Mouse (Mus musculus) limb, embryonic 13.5 days (tissue): ENCODE results near the gene Gjb4. TPM values are rescaled to one million over a fixed set of nuclear protein-coding genes. Genes with fewer than 3 reads are reported as not detected.

ENCODE experiments used
- ATAC-seq: fragments of 200-750 bp; cut with Nextera tagmentation; 2 replicates; pipeline ENCODE4 v1.8.0; 2017; ENCODE audit warnings: low read depth, moderate number of reproducible peaks, moderate TSS enrichment; ENCODE audit not compliant: low FRiP score
- H3K27ac ChIP-seq: fragments of 300-500 bp; sonication (generic); 2 replicates; pipeline ENCODE4 v1.5.1; 2015; ENCODE audit warnings: inconsistent platforms, mild to moderate bottlenecking, moderate library complexity
- H3K27me3 ChIP-seq: fragments of 300-500 bp; sonication (generic); 2 replicates; pipeline ENCODE4 v1.6.1; 2015; ENCODE audit warnings: mild to moderate bottlenecking, inconsistent platforms
- H3K36me3 ChIP-seq: fragments of 300-500 bp; sonication (generic); 2 replicates; pipeline ENCODE4 v1.6.1; 2015; ENCODE audit warnings: inconsistent platforms, mild to moderate bottlenecking, moderate library complexity
- H3K4me1 ChIP-seq: fragments of 300-500 bp; sonication (generic); 2 replicates; pipeline ENCODE4 v1.6.1; 2015; ENCODE audit warnings: inconsistent platforms
- H3K4me2 ChIP-seq: fragments of 300-500 bp; sonication (generic); replicated peaks from 2 replicates; pipeline ENCODE4 v1.6.1; 2015; ENCODE audit warnings: inconsistent platforms, mild to moderate bottlenecking, moderate library complexity
- H3K4me3 ChIP-seq: fragments of 300-500 bp; sonication (generic); 2 replicates; pipeline ENCODE4 v1.5.1; 2015; ENCODE audit warnings: moderate library complexity, mild to moderate bottlenecking, inconsistent platforms
- H3K9ac ChIP-seq: fragments of 300-500 bp; sonication (generic); 2 replicates; pipeline ENCODE4 v1.6.1; 2015; ENCODE audit warnings: mild to moderate bottlenecking, inconsistent platforms
- H3K9me3 ChIP-seq: fragments of 300-500 bp; sonication (generic); 2 replicates; pipeline ENCODE4 v1.6.1; 2016; ENCODE audit warnings: inconsistent platforms
- WGBS: fragments of 180-500 bp; shearing (Covaris S2); methylation state at CpG from one replicate; pipeline ENCODE4 v1.1.7; 2015; 5-methylcytosine and 5-hydroxymethylcytosine counted together
- polyA plus RNA-seq: library from polyadenylated mRNA; unstranded; fragments of >200 nt; fragmentation: Nextera tagmentation; extraction: Ambion mirVana; gene quantifications from 2 replicates; pipeline ENCODE4 v1.2.1, GENCODE M21; 2015

The Gjb4 gene
- polyA plus RNA-seq: not detected in 2 replicates

- no peak for ATAC-seq
- Histone ChIP-seq H3K4me2 (no peak within 1 kb of the TSS), H3K27me3 (no peaks in the 10 kb centered on the region), H3K4me3 (no peak within 1 kb of the TSS), H3K9me3 (no peaks in the 10 kb centered on the region), H3K36me3 (no peaks in the 10 kb centered on the region), H3K9ac (no peak within 1 kb of the TSS), H3K27ac (no peak within 1 kb of the TSS), H3K4me1 (peaks cover 29% of the 10 kb centered on the region)
- WGBS: 46% methylated on average over 8 of the region's 8 CpGs
These were observed at the start of gene Gjb4 for GRCm38 (mm10) chr4:127353951-127354438. Gene Gjb4 (minus strand): TSS chr4:127354081.

- H3K4me1 ChIP-seq: no peaks in the 10 kb centered on the region
- no peak for ATAC-seq
- no peak overlapping the region for H3K27ac ChIP-seq
- H3K4me3 ChIP-seq: no peak overlapping the region
- 61% methylated on average over 3 of the region's 3 CpGs for WGBS
- 0 out of 2 replicates have a peak, but pooled peaks cover 2% of the 10 kb centered on the region for H3K27me3 ChIP-seq
- H3K9ac ChIP-seq: no peak overlapping the region
- no peak overlapping the region for H3K4me2 ChIP-seq
- no peaks in the 10 kb centered on the region for H3K36me3 ChIP-seq
- H3K9me3 ChIP-seq: no peaks in the 10 kb centered on the region
These were observed 48.7 kb upstream of the Gjb4 start for GRCm38 (mm10) chr4:127402614-127403013.

GRCm38 (mm10) chr4:127402166-127402565 is 48.3 kb upstream of the Gjb4 start:
- WGBS: 86% methylated on average over 4 of the region's 4 CpGs
- H3K9ac ChIP-seq: no peak overlapping the region
- no peaks in the 10 kb centered on the region for H3K9me3 ChIP-seq
- no peaks in the 10 kb centered on the region for H3K4me1 ChIP-seq
- no peak overlapping the region for H3K4me3 ChIP-seq
- no peaks in the 10 kb centered on the region for H3K36me3 ChIP-seq
- no peak for ATAC-seq
- H3K27me3 ChIP-seq: 0 out of 2 replicates have a peak, but pooled peaks cover 2% of the 10 kb centered on the region
- no peak overlapping the region for H3K27ac ChIP-seq
- H3K4me2 ChIP-seq: no peak overlapping the region

- H3K4me3 ChIP-seq: no peak overlapping the region
- 44% methylated on average over 11 of the region's 11 CpGs for WGBS
- no peaks in the 10 kb centered on the region for H3K36me3 ChIP-seq
These were observed 46.6 kb upstream of the Gjb4 start for GRCm38 (mm10) chr4:127400165-127401145.

GRCm38 (mm10) chr4:127395591-127395990 is 41.7 kb upstream of the Gjb4 start:
- no peak overlapping the region for H3K27ac ChIP-seq
- H3K4me2 ChIP-seq: no peak overlapping the region
- H3K27me3 ChIP-seq: no peaks in the 10 kb centered on the region
- no peak for ATAC-seq
- 78% methylated on average over 4 of the region's 4 CpGs for WGBS
- peaks cover 4% of the 10 kb centered on the region; the same call in 1 of the 2 replicates for H3K9me3 ChIP-seq
- H3K4me3 ChIP-seq: no peak overlapping the region
- H3K36me3 ChIP-seq: no peaks in the 10 kb centered on the region
- no peaks in the 10 kb centered on the region for H3K4me1 ChIP-seq
- H3K9ac ChIP-seq: no peak overlapping the region

More at GRCm38 (mm10) chr4:127400165-127401145, 46.6 kb upstream of the Gjb4 start:
- Histone ChIP-seq H3K9me3 (no peaks in the 10 kb centered on the region), H3K27ac (no peak overlapping the region), H3K4me2 (no peak overlapping the region), H3K4me1 (no peaks in the 10 kb centered on the region), H3K27me3 (0 out of 2 replicates have a peak, but pooled peaks cover 2% of the 10 kb centered on the region), H3K9ac (no peak overlapping the region)
- no peak for ATAC-seq

- no peak overlapping the region for H3K9ac ChIP-seq
- H3K4me2 ChIP-seq: no peak overlapping the region
- 0 out of 2 replicates have a peak, but pooled peaks cover 4% of the 10 kb centered on the region for H3K4me1 ChIP-seq
- peaks cover 8% of the 10 kb centered on the region; the same call in 1 of the 2 replicates for H3K27me3 ChIP-seq
- no peak overlapping the region for H3K27ac ChIP-seq
- H3K4me3 ChIP-seq: no peak overlapping the region
- 19% methylated on average over 13 of the region's 13 CpGs for WGBS
- H3K36me3 ChIP-seq: no peaks in the 10 kb centered on the region
- no peak for ATAC-seq
- peaks cover 4% of the 10 kb centered on the region; the same call in 1 of the 2 replicates for H3K9me3 ChIP-seq
These were observed 35.8 kb upstream of the Gjb4 start for GRCm38 (mm10) chr4:127389645-127390044.

GRCm38 (mm10) chr4:127377344-127377743 is 23.5 kb upstream of the Gjb4 start:
- no peak for ATAC-seq
- Histone ChIP-seq H3K27ac (no peak overlapping the region), H3K9ac (no peak overlapping the region), H3K27me3 (no peaks in the 10 kb centered on the region), H3K4me2 (no peak overlapping the region), H3K36me3 (no peaks in the 10 kb centered on the region), H3K4me1 (0 out of 2 replicates have a peak, but pooled peaks cover 2% of the 10 kb centered on the region), H3K4me3 (no peak overlapping the region), H3K9me3 (no peaks in the 10 kb centered on the region)
- WGBS: 30% methylated on average over 4 of the region's 4 CpGs

- Histone ChIP-seq H3K36me3 (no peaks in the 10 kb centered on the region), H3K4me1 (0 out of 2 replicates have a peak, but pooled peaks cover 2% of the 10 kb centered on the region), H3K4me3 (no peak overlapping the region), H3K4me2 (no peak overlapping the region), H3K9me3 (no peaks in the 10 kb centered on the region), H3K9ac (no peak overlapping the region), H3K27me3 (no peaks in the 10 kb centered on the region), H3K27ac (no peak overlapping the region)
- 82% methylated on average over 17 of the region's 17 CpGs for WGBS
- ATAC-seq: no peak
These were observed 21.8 kb upstream of the Gjb4 start for GRCm38 (mm10) chr4:127375541-127376177.

- Histone ChIP-seq H3K4me3 (no peak overlapping the region), H3K36me3 (no peaks in the 10 kb centered on the region), H3K27ac (no peak overlapping the region), H3K4me2 (no peak overlapping the region), H3K27me3 (peaks cover 3% of the 10 kb centered on the region; the same call in 1 of the 2 replicates), H3K9ac (no peak overlapping the region), H3K4me1 (0 out of 2 replicates have a peak, but pooled peaks cover 2% of the 10 kb centered on the region), H3K9me3 (no peaks in the 10 kb centered on the region)
- 87% methylated on average over 4 of the region's 4 CpGs for WGBS
- no peak for ATAC-seq
These were observed 20.8 kb upstream of the Gjb4 start for GRCm38 (mm10) chr4:127374645-127375044.

- 63% methylated on average over 8 of the region's 8 CpGs for WGBS
- peaks cover 12% of the 10 kb centered on the region; the same call in 1 of the 2 replicates for H3K27me3 ChIP-seq
- no peak overlapping the region for H3K4me3 ChIP-seq
These were observed 19.6 kb upstream of the Gjb4 start for GRCm38 (mm10) chr4:127373491-127373890.

GRCm38 (mm10) chr4:127371546-127371945 is 17.7 kb upstream of the Gjb4 start:
- Histone ChIP-seq H3K4me2 (no peak overlapping the region), H3K9ac (no peak overlapping the region), H3K27me3 (peaks cover 12% of the 10 kb centered on the region; the same call in 1 of the 2 replicates), H3K9me3 (no peaks in the 10 kb centered on the region), H3K4me3 (no peak overlapping the region), H3K4me1 (peaks cover 7% of the 10 kb centered on the region), H3K36me3 (no peaks in the 10 kb centered on the region), H3K27ac (no peak overlapping the region)
- 71% methylated on average over 5 of the region's 5 CpGs for WGBS
- ATAC-seq: no peak

More at GRCm38 (mm10) chr4:127373491-127373890, 19.6 kb upstream of the Gjb4 start:
- Histone ChIP-seq H3K4me1 (peaks cover 6% of the 10 kb centered on the region), H3K4me2 (no peak overlapping the region), H3K36me3 (no peaks in the 10 kb centered on the region), H3K9ac (no peak overlapping the region), H3K27ac (no peak overlapping the region), H3K9me3 (no peaks in the 10 kb centered on the region)
- no peak for ATAC-seq

GRCm38 (mm10) chr4:127370447-127370846 is 16.6 kb upstream of the Gjb4 start:
- WGBS: 57% methylated on average over 2 of the region's 2 CpGs
- H3K9ac ChIP-seq: no peak overlapping the region
- ATAC-seq: no peak
- H3K9me3 ChIP-seq: no peaks in the 10 kb centered on the region
- peaks cover 12% of the 10 kb centered on the region; the same call in 1 of the 2 replicates for H3K27me3 ChIP-seq
- no peak overlapping the region for H3K4me2 ChIP-seq
- no peaks in the 10 kb centered on the region for H3K36me3 ChIP-seq
- peaks cover 13% of the 10 kb centered on the region for H3K4me1 ChIP-seq
- no peak overlapping the region for H3K4me3 ChIP-seq
- no peak overlapping the region for H3K27ac ChIP-seq
